Mouse (Mus musculus) liver, adult 2 months (tissue): ENCODE measurements around the gene Snrk. TPM values are rescaled to one million over a fixed set of nuclear protein-coding genes. Genes with fewer than 3 reads are reported as not detected.

ENCODE experiments used
- DNase-seq: peaks from one replicate; pipeline ENCODE4 v3.0.0-alpha.2; 2011; ENCODE audit warnings: low read depth, low spot score; ENCODE audit errors: extremely low read depth
- H3K27ac ChIP-seq: fragments of 200-500 bp; replicated peaks from 2 replicates; pipeline ENCODE4 v1.5.1; 2012; ENCODE audit warnings: low read depth, mild to moderate bottlenecking, control low read depth, inconsistent platforms, low read length; ENCODE audit not compliant: insufficient read depth
- H3K27me3 ChIP-seq: fragments of 200-500 bp; 2 replicates; pipeline ENCODE4 v1.6.1; 2012; ENCODE audit warnings: mild to moderate bottlenecking, moderate library complexity, low read length, inconsistent platforms; ENCODE audit not compliant: control insufficient read depth, insufficient read depth
- H3K36me3 ChIP-seq: fragments of 200-500 bp; 2 replicates; pipeline ENCODE4 v1.6.1; 2012; ENCODE audit warnings: low read length, inconsistent platforms; ENCODE audit not compliant: control insufficient read depth, insufficient read depth
- H3K4me1 ChIP-seq: fragments of 200-500 bp; 2 replicates; pipeline ENCODE4 v1.6.1; 2011; ENCODE audit warnings: low read length; ENCODE audit not compliant: control insufficient read depth, insufficient read depth
- H3K4me3 ChIP-seq: fragments of 200-500 bp; 2 replicates; pipeline ENCODE4 v1.5.1; 2011; ENCODE audit warnings: low read depth, mild to moderate bottlenecking, control low read depth, low read length, moderate library complexity; ENCODE audit not compliant: insufficient read depth
- H3K79me2 ChIP-seq: fragments of 200-500 bp; 2 replicates; pipeline ENCODE4 v1.6.1; 2012; ENCODE audit warnings: inconsistent platforms, mild to moderate bottlenecking, low read length, moderate library complexity; ENCODE audit not compliant: control insufficient read depth, insufficient read depth
- H3K9ac ChIP-seq: fragments of 200-500 bp; 2 replicates; pipeline ENCODE4 v1.6.1; 2012; ENCODE audit warnings: low read depth, mild to moderate bottlenecking, control low read depth, inconsistent platforms, low read length
- CTCF ChIP-seq: fragments of 200-500 bp; IDR thresholded peaks from 2 replicates; pipeline ENCODE4 v1.5.1; 2011; ENCODE audit warnings: low read depth, low read length, control low read depth
- POLR2A ChIP-seq: fragments of 200-500 bp; IDR thresholded peaks from 2 replicates; pipeline ENCODE4 v1.6.1; 2011; ENCODE audit warnings: low read length, control low read depth; ENCODE audit not compliant: insufficient read depth; ENCODE audit errors: extremely low read depth
- WGBS: fragments of 180-500 bp; shearing (Covaris S2); methylation state at CpG from one replicate; pipeline ENCODE4 v1.1.7; 2018; 5-methylcytosine and 5-hydroxymethylcytosine counted together
- polyA plus RNA-seq: library from polyadenylated mRNA; depleted of rRNA; stranded (reverse); fragments of >200 nt; gene quantifications from 2 replicates; pipeline ENCODE4 v1.2.3, GENCODE M21; 2012
- total RNA-seq: library from RNA; depleted of rRNA; stranded (reverse); fragments of >200 nt; gene quantifications from 2 replicates; pipeline ENCODE4 v1.2.3, GENCODE M21; 2014

The Snrk gene
- total and polyA plus RNA-seq, 2 experiments, result 36.4 to 67.4 TPM

GRCm38 (mm10) chr9:122083698-122084097 is 33.4 kb upstream of the Snrk start:
- no peak overlapping the region for H3K4me3 ChIP-seq
- no peaks in the 10 kb centered on the region for H3K27me3 ChIP-seq
- H3K4me1 ChIP-seq, result peaks cover 15% of the 10 kb centered on the region
- H3K79me2 ChIP-seq, result no peaks in the 10 kb centered on the region
- no peaks in the 10 kb centered on the region for H3K36me3 ChIP-seq
- peak overlapping the region; percentile 74 for H3K27ac ChIP-seq
- TF ChIP-seq POLR2A (no peak), CTCF (no peak)
- 89% methylated on average over 4 of the region's 4 CpGs for whole genome bisulfite sequencing
- no peak overlapping the region for H3K9ac ChIP-seq
- no peak for DNase-seq

GRCm38 (mm10) chr9:122084175-122084574 is 32.9 kb upstream of the Snrk start:
- peak; percentile 72 for DNase-seq
- no peaks in the 10 kb centered on the region for H3K79me2 ChIP-seq
- H3K27me3 ChIP-seq, result no peaks in the 10 kb centered on the region
- peak overlapping the region; percentile 1; the same call in 1 of the 2 replicates for H3K27ac ChIP-seq
- TF ChIP-seq POLR2A (no peak), CTCF (no peak)
- peaks cover 15% of the 10 kb centered on the region for H3K4me1 ChIP-seq
- WGBS, result 4% methylated on average over 4 of the region's 4 CpGs
- H3K4me3 ChIP-seq, result no peak overlapping the region
- H3K9ac ChIP-seq, result no peak overlapping the region
- H3K36me3 ChIP-seq, result no peaks in the 10 kb centered on the region

GRCm38 (mm10) chr9:122084636-122085035 is 32.4 kb upstream of the Snrk start:
- no peaks in the 10 kb centered on the region for H3K36me3 ChIP-seq
- peaks cover 15% of the 10 kb centered on the region for H3K4me1 ChIP-seq
- DNase-seq, result no peak
- WGBS, result 54% methylated on average over 4 of the region's 4 CpGs
- no peak overlapping the region for H3K9ac ChIP-seq
- TF ChIP-seq POLR2A, result no peak
- no peak for TF ChIP-seq CTCF
- no peaks in the 10 kb centered on the region for H3K79me2 ChIP-seq
- H3K4me3 ChIP-seq, result no peak overlapping the region
- peak overlapping the region; percentile 68 for H3K27ac ChIP-seq
- no peaks in the 10 kb centered on the region for H3K27me3 ChIP-seq

- Histone ChIP-seq H3K27ac (peak overlapping the region; percentile 80), H3K27me3 (no peaks in the 10 kb centered on the region), H3K4me1 (peaks cover 15% of the 10 kb centered on the region), H3K79me2 (no peaks in the 10 kb centered on the region), H3K36me3 (no peaks in the 10 kb centered on the region), H3K4me3 (no peak overlapping the region), H3K9ac (no peak overlapping the region)
- peak; percentile 68 for DNase-seq
- under 1% methylated on average over 6 of the region's 6 CpGs for WGBS
- TF ChIP-seq POLR2A, result no peak
- no peak for TF ChIP-seq CTCF
These were observed 32.0 kb upstream of the Snrk start for GRCm38 (mm10) chr9:122085055-122085454.

- WGBS, result 45% methylated on average over 3 of the region's 3 CpGs
- Histone ChIP-seq H3K27me3 (no peaks in the 10 kb centered on the region), H3K79me2 (no peaks in the 10 kb centered on the region), H3K36me3 (no peaks in the 10 kb centered on the region), H3K27ac (peak overlapping the region; percentile 80), H3K4me3 (no peak overlapping the region), H3K9ac (no peak overlapping the region), H3K4me1 (peaks cover 15% of the 10 kb centered on the region)
- TF ChIP-seq CTCF (no peak), POLR2A (no peak)
- peak; percentile 26 for DNase-seq
These were observed 31.4 kb upstream of the Snrk start for GRCm38 (mm10) chr9:122085550-122086205.

- Histone ChIP-seq H3K36me3 (no peaks in the 10 kb centered on the region), H3K79me2 (no peaks in the 10 kb centered on the region), H3K4me3 (no peak overlapping the region), H3K27ac (no peak overlapping the region), H3K9ac (no peak overlapping the region), H3K27me3 (no peaks in the 10 kb centered on the region), H3K4me1 (peaks cover 15% of the 10 kb centered on the region)
- no peak for TF ChIP-seq CTCF
- TF ChIP-seq POLR2A, result no peak
- WGBS, result 94% methylated on average over 6 of the region's 6 CpGs
- no peak for DNase-seq
These were observed 30.0 kb upstream of the Snrk start for GRCm38 (mm10) chr9:122087086-122087485.
